Mouse (Mus musculus) cortical plate, adult 2 months (tissue): ENCODE measurements around the gene Pttg1.

Source experiments
- CTCF ChIP-seq: fragments of 200-500 bp; IDR thresholded peaks from 2 replicates; pipeline ENCODE4 v1.5.1; 2011; ENCODE audit warnings: mild to moderate bottlenecking, control low read depth, low read length; ENCODE audit not compliant: insufficient read depth; ENCODE audit errors: extremely low read depth
- POLR2A ChIP-seq: fragments of 200-500 bp; IDR thresholded peaks from 2 replicates; pipeline ENCODE4 v1.6.1; 2011; ENCODE audit warnings: mild to moderate bottlenecking, low read length, control low read depth; ENCODE audit not compliant: insufficient read depth; ENCODE audit errors: extremely low read depth

DNA sequence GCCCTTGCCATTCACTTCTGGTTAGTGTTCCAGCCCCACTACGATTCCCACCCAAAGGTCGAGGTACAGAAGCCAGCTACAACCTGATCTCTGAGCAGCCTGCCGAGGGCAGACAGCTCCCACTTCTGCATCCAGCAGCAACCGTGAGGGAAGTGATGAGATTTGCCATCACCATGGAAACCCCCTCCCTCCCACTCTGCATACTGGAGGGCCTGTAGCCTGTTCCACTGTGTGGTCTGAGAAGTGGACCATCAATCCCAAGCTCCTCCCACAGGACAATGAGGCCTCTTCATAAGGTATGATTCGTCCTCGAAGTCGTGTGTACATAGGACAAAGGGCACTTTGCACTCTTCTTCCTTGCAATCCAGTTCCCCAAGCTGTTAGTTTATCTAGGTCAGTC, 8.8 kb downstream of the Pttg1 start:
- no peak for TF ChIP-seq CTCF
- no peak for TF ChIP-seq POLR2A
